Mouse (Mus musculus): ENCODE measurements around the gene Asb8.

Asb8 gene

DNA sequence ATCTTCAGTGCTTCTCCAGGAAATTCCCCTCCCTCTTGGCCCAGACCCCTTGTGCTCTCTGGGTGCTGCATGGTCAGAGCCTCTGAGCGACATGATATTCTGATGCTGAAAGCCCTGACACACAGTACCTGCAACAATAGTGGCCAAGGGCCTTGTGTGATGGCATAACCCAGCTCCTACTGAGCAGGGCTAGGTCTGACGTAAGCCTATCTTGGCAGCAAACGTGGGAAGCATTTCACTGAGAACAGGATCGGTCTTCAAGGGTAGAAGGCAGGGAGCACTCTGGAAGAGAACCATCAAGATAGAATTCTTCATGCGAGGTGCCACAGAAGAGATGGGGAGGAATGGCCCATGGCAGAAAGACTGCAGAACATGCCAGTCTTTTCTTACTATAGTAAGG is at the start of gene Asb8:
Asb8 (minus strand) TSS at position 101 of the 400 bp plus-strand sequence.
- in situ Hi-C loops (cut with MboI), result no loop called here

DNA sequence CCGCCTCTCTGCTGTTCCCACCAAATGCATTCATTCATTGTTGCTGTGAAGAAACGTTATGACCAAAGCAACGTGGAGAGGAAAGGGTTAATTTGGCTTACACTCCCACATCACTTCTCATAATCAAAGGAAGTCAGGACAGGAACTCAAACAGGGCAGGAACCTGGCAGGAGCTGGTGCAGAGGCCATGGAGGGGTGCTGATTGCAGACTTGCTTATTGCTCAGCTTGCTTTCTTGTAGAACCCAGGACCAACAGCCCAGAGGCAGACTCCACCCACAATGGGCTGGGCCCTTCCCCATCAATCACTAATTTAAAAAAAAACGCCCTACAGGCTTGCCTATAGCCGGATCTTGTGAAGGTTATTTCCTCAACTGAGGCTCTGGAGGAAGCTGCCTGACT is 48.7 kb upstream of the Asb8 start:
- in situ Hi-C loops (cut with MboI), result no loop called here

DNA sequence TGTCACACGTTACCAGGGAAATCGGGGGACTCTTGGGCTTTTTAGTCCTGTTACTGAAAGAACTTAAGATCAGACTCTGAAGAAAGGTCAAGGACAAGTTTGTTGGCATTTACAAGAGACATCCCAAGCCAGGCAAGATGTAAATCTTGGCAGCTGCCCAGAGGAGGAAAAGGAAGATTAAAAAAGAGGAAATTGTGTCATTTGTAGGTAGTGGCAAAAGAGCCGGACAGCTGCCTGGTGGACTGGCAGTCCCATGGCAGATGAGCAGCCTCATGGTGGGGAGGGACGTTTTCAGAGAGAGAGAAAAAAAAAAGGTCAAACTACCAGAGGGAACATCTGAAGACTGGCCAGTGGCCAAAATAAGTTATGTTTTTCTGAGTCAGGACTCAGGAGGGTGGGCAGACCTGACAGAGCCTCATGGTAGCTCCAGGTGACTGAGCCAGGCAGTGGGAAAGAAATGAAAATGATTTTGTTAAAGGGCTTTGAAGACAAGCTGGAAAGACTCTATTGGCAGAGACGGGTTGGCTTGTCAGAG is 48.0 kb upstream of the Asb8 start:
- in situ Hi-C loops (cut with MboI), result no loop called here

DNA sequence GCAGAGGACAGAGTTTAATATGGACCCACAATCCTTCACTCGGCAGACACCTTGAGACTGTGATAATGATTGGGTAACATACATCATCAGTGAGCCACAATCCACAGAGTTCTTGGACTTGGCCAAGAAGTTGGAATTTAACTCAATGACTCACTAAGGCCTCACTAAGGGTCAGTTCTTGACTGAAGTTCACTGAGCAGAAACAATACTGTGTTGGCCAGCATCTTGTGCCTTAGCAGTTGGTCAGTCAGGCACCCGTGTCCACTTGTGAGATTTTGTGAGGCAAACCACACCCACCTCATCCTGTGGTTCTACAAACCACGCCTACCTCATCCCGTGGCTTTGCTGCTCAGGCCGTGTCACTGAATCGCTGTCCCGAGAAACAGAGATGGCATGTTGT is 44.3 kb upstream of the Asb8 start:
- in situ Hi-C loops (cut with MboI), result no loop called here

DNA sequence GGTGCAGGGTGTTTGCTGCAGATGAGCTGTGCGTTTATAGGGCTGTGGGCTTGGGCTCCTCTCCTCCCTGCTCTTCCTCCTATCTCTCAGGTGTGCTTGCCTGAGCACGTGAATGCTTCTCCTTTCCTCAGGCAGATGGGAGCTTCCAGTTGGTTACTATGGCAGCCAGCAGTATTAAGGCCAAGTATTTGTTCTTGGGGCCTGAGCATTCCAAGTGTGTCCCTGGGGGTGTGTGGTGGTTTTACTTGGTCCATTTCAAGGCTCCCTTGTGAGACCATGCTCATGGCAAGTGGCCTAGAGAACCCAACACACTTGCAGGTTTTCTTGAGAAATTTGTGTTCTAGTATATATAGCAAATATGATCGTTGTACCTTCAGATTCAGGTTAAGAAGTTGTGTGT is 30.0 kb upstream of the Asb8 start, which contains the start of gene Olfr288:
Olfr288 (minus strand) TSS at position 101 of the 400 bp plus-strand sequence.
- in situ Hi-C loops (cut with MboI), result no loop called here

DNA sequence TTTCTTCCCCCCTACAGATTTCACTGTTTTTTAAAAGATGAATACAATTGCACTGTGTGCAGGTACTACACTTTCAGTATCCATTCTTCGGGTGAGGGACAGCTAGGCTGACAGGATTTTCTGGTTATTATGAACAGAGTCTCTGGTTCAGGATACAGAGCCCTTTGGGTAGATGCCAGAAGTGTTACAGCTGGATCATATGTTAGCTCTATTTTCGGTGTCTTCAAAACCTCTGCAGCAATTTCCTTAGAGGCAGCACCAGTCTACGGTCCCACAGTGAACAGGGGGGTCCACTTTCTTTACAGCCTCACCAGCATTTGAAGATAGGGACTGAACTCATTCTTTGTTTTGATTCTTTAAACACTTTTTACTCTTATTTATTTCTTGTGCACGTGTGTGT is 19.0 kb upstream of the Asb8 start:
- in situ Hi-C loops (cut with MboI), result no loop called here

DNA sequence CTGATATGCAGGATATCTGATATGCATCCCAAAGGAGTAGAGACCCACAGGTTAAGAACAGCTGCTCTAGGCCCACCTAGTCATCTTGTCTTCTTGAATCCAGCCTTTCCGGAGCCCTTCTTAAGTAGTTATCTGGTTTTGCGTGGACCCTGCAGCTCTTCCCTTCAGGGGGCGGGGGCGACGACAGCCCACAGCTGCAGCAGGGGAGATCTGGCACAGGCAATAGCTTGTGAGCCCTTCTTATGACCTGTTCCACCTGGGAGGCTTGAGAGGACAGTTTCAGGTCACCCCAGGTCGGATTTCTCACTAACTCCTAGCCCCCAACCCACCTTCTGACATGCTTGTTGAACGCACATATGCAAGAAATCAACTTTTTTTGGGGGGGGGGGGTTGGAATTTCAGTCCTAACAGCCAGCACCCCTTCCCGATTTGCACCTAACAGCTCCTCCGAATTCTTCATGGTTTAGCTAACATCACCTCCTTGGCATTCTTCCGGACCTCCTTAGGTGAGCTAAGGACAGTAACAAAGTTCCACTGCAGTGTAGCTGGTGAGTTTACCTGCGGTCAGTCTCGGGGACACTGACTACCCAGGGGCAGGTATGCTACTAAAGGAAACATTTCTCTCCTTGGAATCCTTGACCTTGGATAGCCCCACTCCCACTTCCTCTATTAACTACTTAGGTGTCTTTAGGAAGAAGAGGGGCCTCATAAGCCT is 16.6 kb upstream of the Asb8 start:
- in situ Hi-C loops (cut with MboI), result no loop called here

DNA sequence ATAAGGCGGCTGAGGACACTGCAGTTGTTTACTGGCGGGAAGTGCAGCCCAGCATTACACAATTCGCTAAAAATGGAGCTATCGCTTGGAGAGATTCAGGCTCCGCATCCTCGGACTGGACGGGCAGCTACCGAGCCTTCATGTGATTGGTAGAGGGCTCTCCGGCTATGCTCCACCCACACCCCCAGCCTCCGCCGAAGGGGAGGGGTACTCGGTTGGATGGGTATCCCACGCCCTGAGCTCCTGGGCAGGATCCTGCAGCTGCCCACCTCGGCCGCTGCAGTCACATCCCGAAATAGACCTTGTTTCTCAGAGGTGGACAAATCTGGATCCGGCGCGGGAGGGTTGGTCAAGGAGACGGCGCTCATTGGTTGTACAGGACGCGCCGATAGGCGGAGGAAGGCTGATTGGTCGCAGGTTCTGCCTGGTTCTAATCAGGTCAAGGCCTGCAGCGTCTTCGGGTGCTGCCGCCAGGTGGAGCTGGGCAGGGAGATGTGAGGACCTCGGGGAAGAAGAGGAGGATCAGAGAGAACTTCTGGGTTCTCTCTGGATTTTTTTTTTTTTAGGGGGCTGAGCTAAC is 15.8 kb upstream of the Asb8 start:
- in situ Hi-C loops (cut with MboI), result no loop called here

DNA sequence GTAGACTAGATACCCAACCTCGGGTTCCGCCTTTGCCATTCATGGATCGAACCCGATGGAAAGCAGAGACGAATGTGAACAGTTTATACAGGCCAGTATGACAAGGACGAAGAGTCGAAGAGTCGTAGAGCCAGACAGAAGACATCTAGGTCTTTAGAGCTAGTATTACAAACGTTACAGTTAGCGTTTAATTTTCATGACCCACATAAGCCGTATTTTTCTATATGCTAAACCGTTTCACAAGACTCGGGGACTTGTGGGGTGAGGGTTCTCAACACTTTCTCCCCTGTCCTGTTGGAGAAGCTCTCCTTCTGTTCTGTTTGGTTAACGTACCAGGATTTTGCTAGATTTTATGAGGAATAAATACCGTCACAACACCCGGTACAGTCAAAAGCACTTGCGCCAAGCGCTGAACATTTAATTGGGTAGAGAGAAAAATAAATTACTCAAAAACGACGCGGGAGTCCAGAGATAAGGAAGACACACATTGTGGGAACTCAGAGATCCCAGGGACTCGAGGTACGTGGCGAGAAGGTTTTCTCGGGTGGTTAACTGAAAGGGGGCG is 15.2 kb upstream of the Asb8 start:
- in situ Hi-C loops (cut with MboI), result no loop called here

DNA sequence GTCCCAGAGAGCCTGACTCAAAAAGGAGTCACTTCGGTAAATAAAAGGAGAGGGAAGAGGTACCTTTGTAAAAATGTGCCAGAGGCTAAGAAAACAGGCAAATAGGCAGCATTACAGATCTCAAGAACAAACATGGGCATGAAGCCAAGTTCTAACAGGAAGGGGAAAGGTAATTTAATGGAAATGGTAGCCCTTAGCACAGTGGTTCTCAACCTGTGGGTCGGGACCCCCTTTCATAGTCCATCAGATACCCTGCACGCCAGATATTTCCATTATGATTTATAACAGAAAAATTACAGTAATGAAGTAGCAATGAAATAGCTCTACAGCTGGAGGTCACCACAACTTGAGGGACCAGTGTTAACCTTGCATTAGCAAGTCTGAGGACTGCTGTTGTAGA is 11.9 kb upstream of the Asb8 start:
- in situ Hi-C loops (cut with MboI), result no loop called here

DNA sequence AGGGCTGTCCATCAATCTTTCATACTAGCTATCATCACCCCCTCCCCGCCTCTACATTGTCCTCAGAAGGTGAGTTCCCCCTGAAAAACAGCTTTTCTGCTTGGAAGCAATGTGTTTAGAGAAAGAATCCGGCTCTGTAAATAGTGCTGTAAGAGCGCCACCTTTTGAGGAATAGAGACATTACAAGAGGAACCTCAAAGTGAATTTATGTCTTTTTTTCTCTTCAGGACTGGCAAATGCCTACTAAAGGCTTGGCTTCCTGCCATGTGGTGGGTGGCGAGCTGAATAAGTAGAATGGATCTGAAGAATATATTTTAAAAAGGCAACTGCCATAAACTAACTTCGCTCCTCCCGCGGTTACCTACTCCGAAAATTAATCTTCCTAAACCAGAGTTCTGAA is 8.4 kb upstream of the Asb8 start:
- in situ Hi-C loops (cut with MboI), result no loop called here

DNA sequence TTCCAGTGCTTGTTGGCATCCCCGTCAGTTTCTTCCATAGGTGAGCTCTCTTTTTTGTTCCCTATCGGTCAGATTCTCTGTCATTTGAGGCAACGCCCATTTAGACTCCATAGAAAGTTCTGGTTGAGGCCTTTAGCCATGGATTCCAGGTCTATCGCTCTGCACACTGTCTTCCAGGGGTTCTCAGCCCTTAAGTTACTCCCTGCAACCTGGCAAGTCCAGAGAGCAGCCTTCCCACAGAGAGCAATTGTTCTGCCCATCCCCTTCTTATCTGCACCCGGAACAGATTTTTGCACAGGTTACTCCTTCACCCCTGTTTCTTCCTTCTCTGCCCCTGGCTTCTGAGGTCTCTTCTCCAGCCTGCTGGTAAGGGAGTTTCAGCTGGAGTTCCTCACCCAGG is 6.7 kb upstream of the Asb8 start:
- in situ Hi-C loops (cut with MboI), result no loop called here

DNA sequence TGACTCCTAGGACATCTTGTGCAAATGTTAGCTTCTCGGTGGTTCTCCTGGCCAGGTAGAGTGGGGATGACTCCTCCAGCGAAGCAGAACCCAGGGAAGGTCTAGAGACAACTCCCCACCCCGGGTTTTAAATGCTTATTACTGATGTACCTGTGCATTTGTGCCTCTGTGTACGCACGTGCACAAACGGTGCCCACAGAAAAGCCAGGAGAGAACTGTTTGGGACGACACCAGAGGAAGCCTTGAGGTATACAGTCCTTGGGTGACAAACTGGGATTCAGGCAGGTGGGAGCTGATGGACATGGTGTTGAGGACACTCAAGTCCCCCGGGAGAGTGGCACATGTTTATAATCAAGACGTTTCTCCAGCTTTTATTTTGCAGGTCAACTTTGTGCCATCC is 5.5 kb upstream of the Asb8 start:
- in situ Hi-C loops (cut with MboI), result no loop called here

DNA sequence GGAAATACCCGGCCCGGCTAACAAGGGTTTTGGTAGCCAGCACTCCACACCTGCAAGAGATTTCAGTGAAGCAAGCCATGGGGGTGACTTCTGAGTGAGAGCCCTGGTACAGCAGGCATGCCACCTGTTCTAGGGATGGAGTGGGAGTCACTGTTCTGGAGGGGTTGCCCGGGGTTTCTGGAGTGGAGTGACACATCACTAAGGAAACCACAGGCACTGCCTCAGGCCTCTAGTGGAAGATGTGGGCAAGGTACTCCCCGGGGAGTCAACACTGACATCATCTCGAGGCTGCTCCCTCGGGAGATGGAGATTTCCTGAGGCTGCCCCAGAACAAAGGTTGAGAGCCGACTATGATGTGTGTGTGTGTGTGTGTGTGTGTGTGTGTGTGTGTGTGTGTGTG is 4.9 kb upstream of the Asb8 start:
- in situ Hi-C loops (cut with MboI), result no loop called here

DNA sequence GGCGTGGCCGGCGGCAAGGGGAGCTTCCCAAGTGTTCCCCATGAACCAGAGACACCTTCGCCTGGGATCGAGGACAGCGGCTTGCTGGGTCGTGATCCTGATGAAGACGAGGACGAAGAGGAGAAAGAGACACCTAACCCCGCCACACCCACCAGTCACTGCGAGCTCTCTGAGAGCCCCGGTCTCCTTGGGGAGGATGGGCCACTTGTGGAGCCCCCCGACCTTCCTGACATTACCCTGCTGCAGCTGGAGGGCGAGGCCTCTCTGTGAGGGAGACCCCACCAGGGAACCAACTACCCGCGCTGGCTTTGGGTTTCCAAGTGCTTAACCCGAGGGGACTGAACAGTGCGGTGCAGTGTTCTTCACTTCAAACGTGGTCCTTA is 3.2 kb upstream of the Asb8 start:
- in situ Hi-C loops (cut with MboI), result no loop called here

DNA sequence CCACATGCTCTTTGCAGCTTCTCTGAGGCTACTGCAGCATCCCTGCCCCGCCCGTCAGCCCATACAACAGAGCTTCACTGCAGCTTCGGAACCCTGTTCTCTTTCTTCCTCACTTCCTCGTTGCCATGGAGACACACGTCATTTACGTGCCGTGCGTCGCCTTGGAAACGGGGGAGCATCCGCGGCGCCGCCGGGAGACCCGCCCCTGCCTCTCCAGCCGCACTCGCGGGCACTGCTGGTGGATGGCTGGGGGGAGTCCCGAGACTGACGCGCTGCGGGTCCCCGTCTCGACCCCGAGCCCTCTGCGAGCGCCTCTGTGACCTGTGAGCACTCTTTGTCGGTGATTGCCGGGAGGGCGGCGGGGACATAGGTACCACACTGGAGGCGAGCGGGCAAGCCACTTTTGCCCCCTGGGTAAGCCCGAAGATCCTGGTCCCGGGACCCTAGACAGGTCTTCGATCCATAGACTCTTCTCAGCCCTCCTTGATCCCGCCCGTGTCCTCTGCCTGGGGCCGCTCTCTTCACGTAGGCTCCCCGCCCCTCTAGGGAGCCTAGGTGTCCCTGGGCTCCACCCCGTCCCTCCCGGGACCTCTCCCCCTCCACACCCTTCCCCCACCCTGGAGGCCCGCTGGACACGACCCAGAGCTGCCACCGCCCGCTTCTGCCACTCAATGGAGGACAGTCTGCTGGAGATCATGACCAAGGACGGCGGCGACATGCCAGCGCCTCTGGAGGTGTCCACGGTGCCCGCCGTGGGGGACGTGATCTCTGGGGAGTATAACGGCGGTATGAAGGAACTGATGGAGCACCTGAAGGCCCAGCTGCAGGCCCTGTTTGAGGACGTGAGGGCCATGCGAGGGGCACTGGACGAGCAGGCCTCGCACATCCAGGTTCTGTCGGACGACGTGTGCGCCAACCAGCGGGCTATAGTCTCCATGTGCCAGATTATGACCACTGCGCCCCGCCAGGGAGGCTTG is 2.5 kb upstream of the Asb8 start:
- in situ Hi-C loops (cut with MboI), result no loop called here

DNA sequence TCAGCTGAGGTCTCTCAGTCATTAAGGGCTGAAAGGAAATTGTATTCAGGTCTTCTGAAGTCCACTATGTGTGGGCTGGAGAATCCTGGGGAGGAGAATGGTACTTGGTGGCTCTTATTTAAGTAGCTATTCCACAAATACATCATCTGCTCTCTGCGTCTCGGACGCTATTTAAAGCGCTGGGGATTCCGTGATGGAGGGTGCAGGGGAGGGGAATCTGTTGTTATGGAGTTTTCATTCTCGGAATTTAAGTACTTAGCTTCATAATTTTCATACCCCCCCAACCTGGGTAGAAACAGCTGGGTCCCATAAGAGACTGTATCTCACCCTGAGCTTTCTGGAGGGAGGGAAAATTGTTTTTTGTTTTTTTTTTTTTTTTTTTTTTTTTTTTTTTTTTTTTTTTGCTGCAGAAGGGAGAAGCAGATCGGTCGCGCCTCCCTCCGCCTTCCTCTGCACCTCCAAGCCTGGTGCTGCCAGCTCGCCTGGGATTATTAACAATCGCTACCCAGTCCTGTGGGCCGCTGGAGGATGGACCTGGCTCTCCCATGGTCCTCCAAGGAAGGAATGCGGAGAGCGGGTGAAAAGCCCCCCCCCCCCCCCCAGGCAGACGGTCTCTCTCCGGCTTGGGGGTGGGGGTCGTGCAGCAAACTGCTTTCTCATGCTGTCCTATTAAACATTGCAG is 1.7 kb upstream of the Asb8 start, which contains the start of gene Ccdc184:
Ccdc184 (plus strand) TSS at position 196 of the 682 bp plus-strand sequence.
- in situ Hi-C loops (cut with MboI), result no loop called here

DNA sequence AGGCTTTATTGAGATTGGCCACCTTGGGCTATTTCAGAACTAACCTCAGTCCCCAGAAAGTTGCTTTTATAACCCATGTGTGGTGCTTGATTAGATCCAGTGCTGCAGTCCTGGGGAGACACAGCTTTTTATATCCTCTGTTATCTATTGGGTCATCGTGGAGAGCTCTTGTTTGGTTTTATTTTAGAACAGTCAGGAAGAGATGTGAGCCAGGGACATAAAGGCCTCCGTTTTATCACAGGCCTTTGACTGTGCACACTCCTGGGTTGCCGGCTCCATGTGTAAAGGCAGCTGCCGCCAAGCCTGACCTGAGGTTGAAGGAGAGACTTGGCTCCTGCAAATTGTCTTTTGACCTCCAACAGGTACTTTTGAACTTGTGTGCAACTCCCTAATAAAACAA is 2.9 kb downstream of the Asb8 start:
- in situ Hi-C loops (cut with MboI), result no loop called here

DNA sequence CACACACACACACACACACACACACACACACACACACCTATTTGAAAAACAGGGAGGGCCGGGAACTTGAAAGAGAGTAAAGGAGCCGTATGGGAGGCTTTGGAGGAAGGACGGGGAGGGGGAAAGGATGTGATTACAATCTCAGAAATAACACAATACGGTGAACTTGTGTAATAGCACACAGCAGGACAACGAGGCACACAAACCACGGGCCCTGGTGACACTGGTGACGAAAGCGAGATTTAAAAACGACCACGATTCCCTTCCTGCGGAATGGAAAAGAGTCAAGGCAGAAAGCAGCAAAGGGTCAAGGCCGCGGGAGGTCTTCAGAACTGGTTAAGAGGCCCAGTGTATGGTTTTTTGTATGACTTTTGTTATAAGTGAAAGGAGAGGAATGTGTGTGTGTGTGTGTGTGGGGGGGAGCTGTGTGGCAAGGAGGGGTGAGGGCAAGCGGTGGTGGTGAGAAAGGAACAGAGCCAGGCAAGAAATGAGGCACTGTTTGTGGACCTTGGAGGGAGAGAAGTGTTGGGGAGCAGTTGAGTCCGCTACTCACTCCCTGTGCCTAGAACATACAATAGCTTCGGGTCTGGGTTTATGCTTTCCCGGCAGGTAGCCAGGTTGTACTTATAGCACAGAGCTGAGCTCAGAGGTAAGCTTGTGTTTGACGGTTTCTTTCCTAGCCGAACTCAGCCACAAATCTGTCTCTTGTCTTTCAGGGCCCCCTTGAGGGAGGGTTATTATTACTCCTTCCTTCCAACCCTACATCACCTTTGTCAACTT is 4.2 kb downstream of the Asb8 start:
- in situ Hi-C loops (cut with MboI), result no loop called here

DNA sequence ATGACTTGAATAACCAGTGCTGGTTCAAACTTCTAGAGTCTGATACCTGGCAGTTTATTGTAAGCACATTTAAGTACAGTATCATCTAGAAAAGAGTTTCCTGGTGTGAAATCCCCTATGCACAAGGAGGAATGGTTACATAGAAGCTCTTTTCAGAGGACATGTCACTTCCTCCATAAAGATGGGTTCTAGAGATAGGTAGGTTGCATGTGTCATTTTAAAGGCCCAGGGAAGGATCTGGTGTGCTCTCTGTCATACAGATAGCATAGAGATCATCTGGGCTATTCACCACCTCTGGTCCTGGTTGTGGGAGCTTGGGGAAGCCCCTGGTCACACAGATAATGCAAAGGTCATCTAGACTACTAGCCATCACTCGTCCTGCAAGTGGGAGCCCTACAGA is 8.2 kb downstream of the Asb8 start:
- in situ Hi-C loops (cut with MboI), result no loop called here

DNA sequence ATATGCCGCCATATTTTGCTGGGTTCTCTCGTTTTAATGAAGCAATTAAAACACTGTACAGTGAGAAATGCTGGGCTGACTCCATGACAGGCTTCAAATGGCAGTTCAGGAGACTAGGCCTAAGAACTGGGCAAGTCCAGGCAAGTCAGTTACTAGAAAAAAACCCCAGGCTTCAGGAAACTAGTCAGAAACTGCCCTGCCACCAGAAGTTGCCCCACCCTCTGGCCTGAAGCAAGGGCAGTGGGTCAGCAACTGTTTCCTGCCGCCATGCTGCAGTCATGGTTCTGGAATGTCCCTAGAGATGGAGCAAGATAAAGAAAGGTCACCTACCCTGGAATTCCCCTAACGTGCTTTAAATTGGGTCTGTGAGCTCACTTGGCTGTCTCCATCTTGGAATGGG is 9.5 kb downstream of the Asb8 start:
- in situ Hi-C loops (cut with MboI), result no loop called here

All from mature B cell (primary cell).